In the genomic region with DNA sequence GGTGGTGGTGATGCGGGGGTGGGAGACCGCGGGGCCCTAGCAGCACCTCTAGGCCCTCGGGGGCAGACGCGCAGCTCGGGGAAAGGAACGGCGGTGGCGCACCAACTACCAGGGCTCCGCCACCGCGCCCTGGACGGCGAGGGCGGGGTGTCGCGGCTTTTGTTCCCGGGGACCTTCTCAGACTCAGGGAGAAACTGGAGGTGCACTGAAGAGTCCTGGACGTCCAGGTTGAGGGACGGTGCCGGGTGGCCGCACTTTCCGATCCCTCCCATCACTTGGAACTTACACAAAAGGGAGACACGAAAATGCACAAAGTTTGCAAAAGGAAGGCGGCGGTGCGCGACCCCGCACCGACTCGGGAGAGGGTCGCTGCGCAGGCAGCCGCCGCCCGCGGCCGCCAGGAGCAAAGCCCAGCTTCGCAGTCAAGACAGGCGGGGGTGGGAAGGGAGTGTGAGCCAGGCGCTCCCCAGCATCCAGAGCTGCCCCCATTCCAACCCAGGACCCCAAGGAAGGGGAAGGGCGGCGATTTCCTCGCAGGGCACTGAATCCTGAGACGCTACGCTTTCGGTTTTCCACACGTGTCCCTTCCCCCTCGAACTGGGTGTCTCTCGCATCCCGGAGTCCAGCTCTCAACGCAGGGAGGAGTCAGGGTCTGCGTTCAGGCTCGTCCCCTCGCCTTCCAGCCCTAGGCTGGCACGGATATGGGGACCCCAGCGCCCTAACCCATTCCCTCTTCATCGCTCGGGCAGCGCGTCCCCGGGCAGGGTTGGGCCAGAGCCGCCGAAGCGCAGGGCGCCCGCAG, we compare ENCODE assay signal across 9 mouse cellular contexts. TPM values are rescaled to one million over a fixed set of nuclear protein-coding genes. Genes with fewer than 3 reads are reported as not detected.
DNase-seq lines count a peak whose midpoint lies in the region; ATAC-seq and TF ChIP-seq lines count a peak whose summit lies in the region.
"Had no signal": no experiment of that assay in that cellular context is flagged by ENCODE, and none has a peak within 500 bp of the region (broad histone marks: within the 10 kb centered on the region; RNA-seq: fewer than 3 reads in every experiment).

No protein-coding gene starts in this region.

- H3K4me3 ChIP-seq in spleen, adult 2 months (ENCODE audit: extremely low read depth, insufficient read depth, insufficient read length): peak overlapping the region; percentile 77
- H3K4me3 ChIP-seq in heart, adult 2 months: peak overlapping the region; percentile 96
- peak overlapping the region; percentile 99 for H3K4me3 ChIP-seq in limb, embryonic 15.5 days
- H3K4me3 ChIP-seq in midbrain, embryonic 14.5 days (replicated peaks; ENCODE audit: low read depth, low read length): peak overlapping the region; percentile 98

- ATAC-seq in limb, embryonic 15.5 days (ENCODE audit: insufficient number of reproducible peaks, low FRiP score, low TSS enrichment, low read depth): peak; percentile 42
- ATAC-seq in midbrain, embryonic 14.5 days (ENCODE audit: low FRiP score, low TSS enrichment): peak; percentile 75

- DNase-seq in spleen, adult 2 months (ENCODE audit: low read depth in 1 of 2, low spot score in 2 of 2): no peak
- no peak for DNase-seq in spleen, adult 12 weeks (ENCODE audit: low spot score)
- DNase-seq in embryo, embryonic 9.5 days (ENCODE audit: extremely low spot score): peak; percentile 68
- peak; percentile 76 to 81 for DNase-seq in heart, adult 2 months
- DNase-seq in kidney, adult 18-20 months: peak; percentile 82
- DNase-seq in midbrain, embryonic 14.5 days: peak; percentile 79
- DNase-seq in splenic B cell, adult 2 months (ENCODE audit: low read depth, low spot score): peak; percentile 18

- no peak for TF ChIP-seq CTCF in spleen, adult 2 months (IDR thresholded peaks at IDR 0.05; ENCODE audit: extremely low read depth, insufficient read depth, insufficient read length, insufficient replicate concordance)
- peak; percentile 29 for TF ChIP-seq CTCF in heart, adult 2 months (IDR thresholded peaks at IDR 0.05)

- peak overlapping the region; percentile 63 for H3K27ac ChIP-seq in spleen, adult 2 months (ENCODE audit: insufficient read depth, low read length)
- peak overlapping the region; percentile 86 for H3K27ac ChIP-seq in heart, adult 2 months
- peak overlapping the region; percentile 92 for H3K27ac ChIP-seq in limb, embryonic 15.5 days
- peak overlapping the region; percentile 96 for H3K27ac ChIP-seq in midbrain, embryonic 14.5 days (replicated peaks; ENCODE audit: low read depth, low read length)

- no peaks in the 10 kb centered on the region for H3K9me3 ChIP-seq in limb, embryonic 15.5 days
- H3K9me3 ChIP-seq in midbrain, embryonic 14.5 days (ENCODE audit: control insufficient read depth, low read length): no peaks in the 10 kb centered on the region

- intact Hi-C loops in heart, adult 2 months (cut with DNase I): loop anchor here (1.0 to 10.0 kb wide), 6 partner anchors 24 to 505 kb away; no protein-coding TSS in a partner anchor

- 1% methylated on average over 68 of the region's 68 CpGs for WGBS in spleen, adult 2 months
- 1% methylated on average over 68 of the region's 68 CpGs for WGBS in heart, adult 2 months
- WGBS in limb, embryonic 15.5 days: under 1% methylated on average over 66 of the region's 68 CpGs
- WGBS in midbrain, embryonic 14.5 days: under 1% methylated on average over 68 of the region's 68 CpGs

- H3K79me2 ChIP-seq in heart, adult 2 months (replicated peaks; ENCODE audit: control insufficient read depth, insufficient read depth, low read length): peaks cover 4% of the 10 kb centered on the region; the same call in 1 of the 2 replicates

- peaks cover 10% of the 10 kb centered on the region for H3K4me1 ChIP-seq in spleen, adult 2 months (ENCODE audit: control insufficient read depth, insufficient read depth, insufficient read length)
- peaks cover 16% of the 10 kb centered on the region for H3K4me1 ChIP-seq in heart, adult 2 months (ENCODE audit: control insufficient read depth, insufficient read depth, low read length)
- H3K4me1 ChIP-seq in limb, embryonic 15.5 days: peaks cover 18% of the 10 kb centered on the region
- H3K4me1 ChIP-seq in midbrain, embryonic 14.5 days (ENCODE audit: control insufficient read depth, insufficient read depth, low read length): peaks cover 23% of the 10 kb centered on the region; the same call in 1 of the 2 replicates

- no peak; the same call in 1 of the 2 replicates for TF ChIP-seq EP300 in heart, adult 2 months (IDR thresholded peaks at IDR 0.05; ENCODE audit: insufficient read depth, low read depth, low read length)

- H3K4me2 ChIP-seq in limb, embryonic 15.5 days: peak overlapping the region; percentile 63
- H3K4me2 ChIP-seq in midbrain, embryonic 14.5 days (ENCODE audit: low read length): peak overlapping the region; percentile 69

- no peaks in the 10 kb centered on the region for H3K36me3 ChIP-seq in spleen, adult 2 months (ENCODE audit: control insufficient read depth, insufficient read depth, low read length)
- peaks cover 12% of the 10 kb centered on the region for H3K36me3 ChIP-seq in heart, adult 2 months (ENCODE audit: control insufficient read depth, insufficient read depth, low read length)
- H3K36me3 ChIP-seq in limb, embryonic 15.5 days: peaks cover 3% of the 10 kb centered on the region; the same call in 1 of the 2 replicates
- H3K36me3 ChIP-seq in midbrain, embryonic 14.5 days (ENCODE audit: control insufficient read depth, insufficient read depth, low read length): 0 out of 2 replicates have a peak, but pooled peaks cover 3% of the 10 kb centered on the region
- no peaks in the 10 kb centered on the region for H3K36me3 ChIP-seq in splenic B cell, adult 2 months (ENCODE audit: control insufficient read depth, insufficient read depth, low read length, poor library complexity, severe bottlenecking)

- no peak for TF ChIP-seq POLR2A in spleen, adult 2 months (IDR thresholded peaks at IDR 0.05; ENCODE audit: low read depth, low read length)
- no peak for TF ChIP-seq POLR2A in heart, adult 2 months (IDR thresholded peaks at IDR 0.05; ENCODE audit: insufficient read depth, low read depth, low read length)

- H3K27me3 ChIP-seq in spleen, adult 2 months (ENCODE audit: control insufficient read depth, insufficient read depth, low read length): peaks cover 5% of the 10 kb centered on the region; the same call in 1 of the 2 replicates
- no peaks in the 10 kb centered on the region for H3K27me3 ChIP-seq in heart, adult 2 months (ENCODE audit: control insufficient read depth, insufficient read depth, low read length)
- no peaks in the 10 kb centered on the region for H3K27me3 ChIP-seq in limb, embryonic 15.5 days
- H3K27me3 ChIP-seq in midbrain, embryonic 14.5 days (ENCODE audit: control insufficient read depth, insufficient read depth, low read length): no peaks in the 10 kb centered on the region
- no peaks in the 10 kb centered on the region for H3K27me3 ChIP-seq in splenic B cell, adult 2 months (ENCODE audit: control insufficient read depth, insufficient read depth, low read length, poor library complexity, severe bottlenecking)

- peak overlapping the region; percentile 91 for H3K9ac ChIP-seq in heart, adult 2 months (ENCODE audit: low read depth, low read length)
- H3K9ac ChIP-seq in limb, embryonic 15.5 days: peak overlapping the region; percentile 91
- H3K9ac ChIP-seq in midbrain, embryonic 14.5 days (replicated peaks; ENCODE audit: low read length): peak overlapping the region; percentile 96

RNA-seq across cellular contexts. Expression of a gene that starts 0.8 kb away (rescaled TPM):
- polyA plus RNA-seq in spleen, adult 2 months (2012; rRNA removed): 80.0 and 96.2 TPM in 2 replicates
- 100 to 1,000 TPM; 141 to 142 TPM for total RNA-seq in heart, adult 2 months (2021)
- polyA plus RNA-seq in heart, adult 2 months (2012; rRNA removed): 90.6 and 116 TPM in 2 replicates
- polyA plus RNA-seq in limb, embryonic 15.5 days (2015; fragmentation: Nextera tagmentation; extraction: Ambion mirVana): 221 and 231 TPM in 2 replicates
- polyA plus RNA-seq in midbrain, embryonic 14.5 days (2014; fragmentation: Nextera tagmentation; extraction: Ambion mirVana): 327 and 339 TPM in 2 replicates
- total RNA-seq: MEL had no signal

Comparison
In these comparisons a context has a peak if more than half of its experiments do, and no peak if none do; other contexts are left out.
1. DNase-seq: peak in embryo, embryonic 9.5 days (single experiment), heart, adult 2 months (2 of 2), kidney, adult 18-20 months (single experiment), midbrain, embryonic 14.5 days (single experiment) and splenic B cell, adult 2 months (single experiment); none in spleen, adult 2 months (0 of 2) and spleen, adult 12 weeks (single experiment).
2. Peak in every context shown above with its lines, with median percentiles within 50 percentile points of each other: H3K27ac ChIP-seq, H3K4me3 ChIP-seq and H3K9ac ChIP-seq.